Mouse (Mus musculus) heart, postnatal 0 days (tissue): ENCODE data around the gene Spi1. TPM values are rescaled to one million over a fixed set of nuclear protein-coding genes. Genes with fewer than 3 reads are reported as not detected.

Experiments used
- ATAC-seq: fragments of 200-750 bp; cut with Nextera tagmentation; 2 replicates; pipeline ENCODE4 v1.8.0; 2017; ENCODE audit warnings: low read depth, moderate number of reproducible peaks, moderate library complexity; ENCODE audit not compliant: insufficient read depth
- DNase-seq: peaks from one replicate; pipeline ENCODE4 v3.0.0-alpha.2; 2016; ENCODE audit warnings: low spot score
- H3K27ac ChIP-seq: fragments of 300-500 bp; sonication (generic); 2 replicates; pipeline ENCODE4 v1.5.1; 2014; ENCODE audit warnings: low read depth, mild to moderate bottlenecking
- H3K27me3 ChIP-seq: fragments of 300-500 bp; sonication (generic); 2 replicates; pipeline ENCODE4 v1.6.1; 2014; ENCODE audit warnings: low read length, mixed read lengths; ENCODE audit not compliant: control insufficient read depth, insufficient read depth
- H3K36me3 ChIP-seq: fragments of 300-500 bp; sonication (generic); replicated peaks from 2 replicates; pipeline ENCODE4 v1.6.1; 2014; ENCODE audit warnings: low read length, mixed read lengths; ENCODE audit not compliant: control insufficient read depth, insufficient read depth
- H3K4me1 ChIP-seq: fragments of 300-500 bp; sonication (generic); 2 replicates; pipeline ENCODE4 v1.6.1; 2014; ENCODE audit warnings: antibody characterized with exemption; ENCODE audit not compliant: control insufficient read depth, insufficient read depth
- H3K4me2 ChIP-seq: fragments of 300-500 bp; sonication (generic); 2 replicates; pipeline ENCODE4 v1.6.1; 2014; ENCODE audit warnings: low read depth, mild to moderate bottlenecking, low read length, moderate library complexity
- H3K4me3 ChIP-seq: fragments of 300-500 bp; sonication (generic); 2 replicates; pipeline ENCODE4 v1.5.1; 2014; ENCODE audit warnings: low read depth, low read length
- H3K9ac ChIP-seq: fragments of 300-500 bp; sonication (generic); replicated peaks from 2 replicates; pipeline ENCODE4 v1.6.1; 2014; ENCODE audit warnings: low read depth, low read length, mixed read lengths
- H3K9me3 ChIP-seq: fragments of 300-500 bp; sonication (generic); replicated peaks from 2 replicates; pipeline ENCODE4 v1.6.1; 2016; ENCODE audit warnings: low read length; ENCODE audit not compliant: control insufficient read depth
- CTCF ChIP-seq: IDR thresholded peaks from 2 replicates; pipeline ENCODE4 v1.5.1; 2016; ENCODE audit warnings: antibody characterized with exemption, control low read depth, low read depth
- EP300 ChIP-seq: IDR thresholded peaks from 2 replicates; pipeline ENCODE4 v1.6.1; 2016; ENCODE audit warnings: antibody characterized with exemption, low read depth
- WGBS: fragments of 180-500 bp; shearing (Covaris S2); extraction: QIAGEN DNeasy Blood & Tissue Kit; methylation state at CpG from one replicate; pipeline ENCODE4 v1.1.7; 2014; 5-methylcytosine and 5-hydroxymethylcytosine counted together
- polyA plus RNA-seq: library from polyadenylated mRNA; unstranded; fragments of >200 nt; fragmentation: Nextera tagmentation; extraction: Ambion mirVana; gene quantifications from 2 replicates; pipeline ENCODE4 v1.2.1, GENCODE M21; 2015
- total RNA-seq: library from RNA; depleted of rRNA; stranded (reverse); fragments of >200 nt; gene quantifications from 2 replicates; pipeline ENCODE4 v1.2.3, GENCODE M21; 2014; ENCODE audit warnings: low replicate concordance

Gene Spi1
- total and polyA plus RNA-seq, 2 experiments from 2014 or later, result 2.5 to 3.1 TPM

DNA sequence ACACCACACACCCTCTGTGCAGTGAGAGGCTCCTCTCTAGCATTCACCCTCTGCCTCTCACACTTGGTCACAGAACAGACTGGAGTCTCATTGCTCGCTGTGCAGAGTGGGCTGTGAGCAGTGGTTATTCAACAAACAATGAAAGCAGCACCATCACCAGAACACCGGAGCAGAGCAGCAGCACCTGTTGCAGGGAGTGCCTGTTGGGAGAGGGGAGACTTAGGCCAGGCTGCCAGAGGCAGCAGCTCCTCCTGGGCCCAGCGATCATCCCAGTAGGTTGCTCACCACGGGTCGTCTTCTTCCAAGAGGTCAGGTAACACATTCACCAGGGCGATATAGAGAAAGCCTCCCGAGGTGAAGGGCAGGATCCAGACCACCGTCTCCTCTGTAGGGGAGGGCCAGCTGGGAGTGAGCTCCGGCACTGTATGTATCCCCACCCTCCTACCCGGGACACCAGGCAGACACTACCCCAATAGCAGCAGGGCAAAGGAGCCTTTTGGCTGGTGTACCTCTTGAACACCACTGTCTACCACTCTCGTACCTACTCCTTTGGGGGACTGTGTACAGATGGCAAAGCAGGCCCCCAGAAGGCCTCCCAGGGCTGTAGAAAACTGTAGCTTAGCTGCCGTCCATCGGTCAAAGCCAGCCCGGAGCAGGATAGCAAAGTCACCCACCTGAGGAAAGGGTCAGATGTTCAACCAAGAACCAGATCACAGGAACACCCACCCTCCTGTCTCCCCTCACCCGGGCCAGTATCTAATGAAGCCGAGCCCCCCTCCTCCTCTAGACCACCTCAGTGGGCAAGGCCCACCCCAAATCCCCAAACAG is 19.2 kb upstream of the Spi1 start:
- DNase-seq, result no peak
- Histone ChIP-seq H3K36me3 (peaks cover 51% of the 10 kb centered on the region), H3K9me3 (no peaks in the 10 kb centered on the region), H3K27me3 (no peaks in the 10 kb centered on the region), H3K9ac (no peak overlapping the region), H3K4me3 (no peak overlapping the region), H3K4me2 (no peak overlapping the region), H3K4me1 (peaks cover 17% of the 10 kb centered on the region), H3K27ac (peak overlapping the region; percentile 72)
- WGBS, result 87% methylated on average over 16 of the region's 16 CpGs
- no peak for TF ChIP-seq CTCF
- no peak for TF ChIP-seq EP300
- no peak for ATAC-seq

DNA sequence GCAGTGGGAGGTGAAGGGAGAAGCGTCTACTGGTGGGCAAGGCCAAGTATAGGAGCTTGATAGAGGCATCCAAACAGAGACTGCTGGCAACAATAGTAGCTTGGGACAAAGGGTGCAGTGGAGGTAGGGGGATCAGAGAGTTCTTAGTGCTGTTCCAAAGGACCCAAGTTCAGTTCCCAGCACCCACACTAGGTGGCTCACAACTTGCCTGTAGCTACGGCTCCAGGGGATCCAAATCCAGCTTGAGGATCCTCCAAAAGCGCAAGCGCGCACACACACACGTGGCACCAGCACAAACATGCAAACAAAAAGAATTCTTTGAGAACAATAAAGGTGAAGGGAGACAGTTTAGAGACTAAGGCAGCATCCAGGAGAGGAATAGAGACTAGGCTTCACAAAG is 18.0 kb upstream of the Spi1 start:
- Histone ChIP-seq H3K9me3 (no peaks in the 10 kb centered on the region), H3K4me3 (no peak overlapping the region), H3K36me3 (peaks cover 43% of the 10 kb centered on the region), H3K27me3 (no peaks in the 10 kb centered on the region), H3K9ac (no peak overlapping the region), H3K4me1 (peaks cover 25% of the 10 kb centered on the region), H3K27ac (no peak overlapping the region), H3K4me2 (no peak overlapping the region)
- no peak for DNase-seq
- WGBS, result 86% methylated on average over 6 of the region's 6 CpGs
- no peak for ATAC-seq
- TF ChIP-seq CTCF, result no peak
- no peak for TF ChIP-seq EP300

DNA sequence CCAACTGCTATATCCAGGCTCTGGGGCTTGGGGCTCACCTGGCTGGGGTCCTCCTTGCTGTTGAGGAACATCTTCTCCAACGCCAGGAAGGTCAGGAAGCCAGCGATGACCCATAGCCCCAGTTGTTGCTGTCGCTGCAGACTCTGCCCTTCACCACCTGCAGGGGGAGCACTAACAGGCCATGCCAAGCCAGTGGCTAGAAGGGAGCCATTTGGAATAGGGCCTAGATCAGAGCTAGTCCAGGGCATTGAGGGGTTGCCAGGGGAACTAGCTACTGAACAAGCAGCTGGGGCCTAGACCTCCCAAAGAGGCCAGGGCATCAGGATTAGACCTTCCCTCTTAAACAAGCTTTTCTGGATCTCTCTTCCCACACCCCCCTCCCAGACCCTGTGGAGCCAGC is 16.6 kb upstream of the Spi1 start:
- H3K4me3 ChIP-seq, result no peak overlapping the region
- peaks cover 35% of the 10 kb centered on the region for H3K36me3 ChIP-seq
- H3K9ac ChIP-seq, result no peak overlapping the region
- ATAC-seq (no peak), DNase-seq (no peak)
- no peaks in the 10 kb centered on the region for H3K9me3 ChIP-seq
- no peak overlapping the region for H3K4me2 ChIP-seq
- peak overlapping the region; percentile 43; the same call in 1 of the 2 replicates for H3K27ac ChIP-seq
- 55% methylated on average over 3 of the region's 3 CpGs for WGBS
- TF ChIP-seq EP300 (no peak), CTCF (peak; percentile 60)
- H3K27me3 ChIP-seq, result no peaks in the 10 kb centered on the region
- peaks cover 29% of the 10 kb centered on the region for H3K4me1 ChIP-seq

DNA sequence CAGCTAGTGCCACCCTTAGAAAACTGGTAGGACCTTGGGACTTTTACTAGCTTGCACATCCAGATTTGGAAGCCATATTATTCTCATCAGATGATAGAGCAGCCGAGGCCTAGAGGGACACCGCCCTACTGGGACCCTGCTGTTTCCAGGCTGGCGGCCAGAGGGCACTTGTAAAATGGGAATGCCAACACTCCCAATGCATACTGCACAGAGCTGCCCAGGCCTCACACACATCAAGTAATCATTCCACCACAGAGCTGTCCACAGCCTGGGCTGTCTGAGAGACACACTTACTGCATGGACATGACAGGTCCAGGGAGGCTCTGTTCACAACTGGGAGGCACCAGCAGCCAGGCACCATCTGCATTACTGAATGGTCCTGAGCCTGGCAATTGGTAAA is 15.7 kb upstream of the Spi1 start:
- H3K9me3 ChIP-seq, result no peaks in the 10 kb centered on the region

DNA sequence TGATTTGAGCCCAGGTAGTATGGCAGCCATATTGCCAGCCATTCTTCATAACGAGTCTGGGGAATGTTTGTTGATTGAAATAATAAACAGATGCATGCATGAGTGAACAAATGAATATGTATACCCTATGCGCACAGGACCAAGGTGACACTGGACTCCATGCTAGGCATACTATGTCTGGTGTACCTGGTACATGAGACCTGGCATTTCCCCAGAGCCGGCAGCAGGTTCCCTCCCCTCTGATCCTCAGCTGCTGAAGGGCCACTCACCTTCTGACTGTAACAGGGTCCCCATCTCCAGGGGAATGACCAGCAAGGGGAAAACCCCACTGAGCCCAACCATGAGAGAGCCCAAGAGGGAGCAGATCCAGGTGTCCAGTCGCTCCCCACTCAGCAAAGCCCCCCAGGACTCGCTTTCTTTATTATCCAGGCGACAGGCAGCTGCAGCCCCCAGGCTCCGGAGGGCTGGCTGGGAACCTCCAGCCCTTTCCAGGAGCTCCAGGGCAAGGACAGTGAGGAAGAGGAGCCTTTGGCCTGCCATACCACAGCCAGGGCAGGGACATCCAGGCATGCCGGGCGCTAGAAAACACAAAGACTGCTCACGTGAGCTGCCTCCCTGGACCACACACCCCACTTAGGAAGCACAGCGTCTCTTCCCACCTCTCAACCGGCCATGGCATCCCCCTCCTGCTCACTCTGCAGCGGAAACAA is 13.9 kb upstream of the Spi1 start:
- TF ChIP-seq CTCF (no peak), EP300 (no peak)
- Histone ChIP-seq H3K36me3 (peaks cover 20% of the 10 kb centered on the region), H3K9me3 (no peaks in the 10 kb centered on the region), H3K4me1 (peaks cover 30% of the 10 kb centered on the region), H3K4me2 (peak overlapping the region; percentile 77), H3K4me3 (peak overlapping the region; percentile 80), H3K27me3 (no peaks in the 10 kb centered on the region), H3K9ac (peak overlapping the region; percentile 81; the same call in 1 of the 2 replicates), H3K27ac (peak overlapping the region; percentile 94; the same call in 1 of the 2 replicates)
- 60% methylated on average over 13 of the region's 13 CpGs for WGBS
- DNase-seq (no peak), ATAC-seq (no peak)

More for the DNA sequence above, 15.7 kb upstream of the Spi1 start:
- H3K4me3 ChIP-seq, result no peak overlapping the region
- H3K4me2 ChIP-seq, result no peak overlapping the region
- no peaks in the 10 kb centered on the region for H3K27me3 ChIP-seq
- DNase-seq (peak; percentile 79), ATAC-seq (peak; percentile 55)
- peak overlapping the region; percentile 43 for H3K27ac ChIP-seq
- WGBS, result 52% methylated on average over 3 of the region's 3 CpGs
- peak; percentile 30 for TF ChIP-seq CTCF
- 0 out of 2 replicates have a peak, but pooled peaks have one; percentile 60 for TF ChIP-seq EP300
- H3K9ac ChIP-seq, result no peak overlapping the region
- H3K36me3 ChIP-seq, result peaks cover 32% of the 10 kb centered on the region
- peaks cover 30% of the 10 kb centered on the region for H3K4me1 ChIP-seq
